Mouse (Mus musculus) forebrain, embryonic 14.5 days (tissue): Measurements from ENCODE around the gene Cd86. TPM values are rescaled to one million over a fixed set of nuclear protein-coding genes. Genes with fewer than 3 reads are reported as not detected.

ENCODE experiments used
- ATAC-seq: fragments of 200-750 bp; cut with Nextera tagmentation; 2 replicates; pipeline ENCODE4 v1.8.0; 2017; ENCODE audit warnings: mild to moderate bottlenecking, moderate library complexity
- DNase-seq: peaks from one replicate; pipeline ENCODE4 v3.0.0-alpha.2; 2015; ENCODE audit warnings: low spot score
- H3K27ac ChIP-seq: fragments of 300-500 bp; sonication (generic); 2 replicates; pipeline ENCODE4 v1.5.1; 2014; ENCODE audit warnings: low read depth, mild to moderate bottlenecking, control low read depth, low read length, moderate library complexity
- H3K27me3 ChIP-seq: fragments of 300-500 bp; sonication (generic); replicated peaks from 2 replicates; pipeline ENCODE4 v1.6.1; 2014; ENCODE audit warnings: low read length, control low read depth, mixed read lengths; ENCODE audit not compliant: control insufficient read depth, insufficient read depth
- H3K36me3 ChIP-seq: fragments of 300-500 bp; sonication (generic); 2 replicates; pipeline ENCODE4 v1.6.1; 2014; ENCODE audit warnings: low read length, control low read depth; ENCODE audit not compliant: control insufficient read depth, insufficient read depth
- H3K4me1 ChIP-seq: fragments of 300-500 bp; sonication (generic); 2 replicates; pipeline ENCODE4 v1.6.1; 2014; ENCODE audit warnings: antibody characterized with exemption, low read length, control low read depth; ENCODE audit not compliant: control insufficient read depth, insufficient read depth
- H3K4me2 ChIP-seq: fragments of 300-500 bp; sonication (generic); 2 replicates; pipeline ENCODE4 v1.6.1; 2014; ENCODE audit warnings: mild to moderate bottlenecking, control low read depth, low read length
- H3K4me3 ChIP-seq: fragments of 300-500 bp; sonication (generic); 2 replicates; pipeline ENCODE4 v1.5.1; 2014; ENCODE audit warnings: low read depth, low read length, control low read depth
- H3K9ac ChIP-seq: fragments of 300-500 bp; sonication (generic); 2 replicates; pipeline ENCODE4 v1.6.1; 2014; ENCODE audit warnings: mild to moderate bottlenecking, low read length, control low read depth, moderate library complexity
- H3K9me3 ChIP-seq: fragments of 300-500 bp; sonication (generic); replicated peaks from 2 replicates; pipeline ENCODE4 v1.6.1; 2016; ENCODE audit warnings: low read length, control low read depth, mixed read lengths; ENCODE audit not compliant: control insufficient read depth
- WGBS: fragments of 180-500 bp; shearing (Covaris S2); extraction: QIAGEN DNeasy Blood & Tissue Kit; methylation state at CpG from one replicate; pipeline ENCODE4 v1.1.7; 2014; 5-methylcytosine and 5-hydroxymethylcytosine counted together
- polyA plus RNA-seq: library from polyadenylated mRNA; unstranded; fragments of >200 nt; fragmentation: Nextera tagmentation; extraction: Ambion mirVana; gene quantifications from 2 replicates; pipeline ENCODE4 v1.2.1, GENCODE M21; 2014

The Cd86 gene
- polyA plus RNA-seq, result 1.7 and 2.0 TPM in 2 replicates

DNA sequence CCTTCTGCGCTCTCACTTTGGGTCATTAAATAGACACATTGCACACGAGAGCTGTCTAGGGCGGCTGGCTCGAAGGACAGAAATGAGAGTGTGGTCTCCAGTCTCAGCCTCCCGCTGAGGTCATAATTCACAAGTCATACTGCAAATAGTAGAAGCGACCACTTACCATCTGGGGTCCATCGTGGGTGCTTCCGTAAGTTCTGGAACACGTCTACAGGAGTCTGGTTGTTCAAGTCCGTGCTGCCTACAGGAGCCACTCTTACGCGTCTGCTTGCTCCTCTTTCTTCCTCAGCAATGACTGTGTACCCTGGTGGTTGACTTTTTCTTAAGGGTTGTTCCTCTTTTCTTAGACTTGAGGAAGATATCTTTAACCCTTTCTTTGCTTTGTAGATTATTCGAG, at the start of gene Cd86:
Gene Cd86, minus strand, starts transcription at position 300 of the 400 bp plus-strand sequence.
- ATAC-seq (no peak), DNase-seq (no peak)
- Histone ChIP-seq H3K4me2 (no peak within 1 kb of the TSS), H3K4me3 (no peak within 1 kb of the TSS), H3K36me3 (no peaks in the 10 kb centered on the region), H3K4me1 (no peaks in the 10 kb centered on the region), H3K27me3 (no peaks in the 10 kb centered on the region), H3K9ac (no peak within 1 kb of the TSS), H3K9me3 (no peaks in the 10 kb centered on the region), H3K27ac (no peak within 1 kb of the TSS)
- 85% methylated on average over 13 of the region's 13 CpGs for WGBS

GRCm38 (mm10) chr16:36711760-36712159, 45.9 kb upstream of the Cd86 start:
- WGBS, result 93% methylated on average over 12 of the region's 12 CpGs
- no peak for ATAC-seq
- DNase-seq, result no peak
- Histone ChIP-seq H3K9ac (no peak overlapping the region), H3K27ac (no peak overlapping the region), H3K4me1 (no peaks in the 10 kb centered on the region), H3K4me3 (no peak overlapping the region), H3K36me3 (no peaks in the 10 kb centered on the region), H3K27me3 (no peaks in the 10 kb centered on the region), H3K4me2 (no peak overlapping the region), H3K9me3 (no peaks in the 10 kb centered on the region)

GRCm38 (mm10) chr16:36710794-36711193, 44.9 kb upstream of the Cd86 start:
- Histone ChIP-seq H3K4me1 (no peaks in the 10 kb centered on the region), H3K4me3 (no peak overlapping the region), H3K9me3 (no peaks in the 10 kb centered on the region), H3K27me3 (no peaks in the 10 kb centered on the region), H3K9ac (no peak overlapping the region), H3K4me2 (no peak overlapping the region), H3K27ac (no peak overlapping the region), H3K36me3 (no peaks in the 10 kb centered on the region)
- WGBS, result 92% methylated on average over 2 of the region's 2 CpGs
- DNase-seq (no peak), ATAC-seq (no peak)

DNA sequence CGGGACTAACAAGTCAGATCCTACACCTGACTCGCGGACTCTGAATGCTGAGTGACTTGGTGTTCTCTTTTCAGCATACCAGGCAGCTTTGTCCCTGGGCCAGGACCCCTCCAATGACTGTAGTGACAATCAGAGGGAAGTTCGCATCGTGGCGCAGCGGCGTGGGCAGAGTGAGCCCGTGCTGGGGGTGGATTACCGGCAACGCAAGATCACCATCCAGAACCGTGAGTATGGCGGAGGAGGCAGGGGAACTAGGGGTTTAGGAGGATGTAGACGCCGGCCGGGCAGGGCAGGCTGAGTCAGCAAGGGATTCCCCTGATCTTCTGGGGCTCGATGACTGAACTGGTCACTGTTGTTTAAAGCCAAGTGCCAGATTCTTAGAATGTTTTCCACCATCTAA, 43.5 kb upstream of the Cd86 start:
- H3K9me3 ChIP-seq, result no peaks in the 10 kb centered on the region
- 94% methylated on average over 17 of the region's 17 CpGs for WGBS
- H3K27ac ChIP-seq, result no peak overlapping the region
- no peaks in the 10 kb centered on the region for H3K27me3 ChIP-seq
- no peaks in the 10 kb centered on the region for H3K4me1 ChIP-seq
- no peak overlapping the region for H3K9ac ChIP-seq
- H3K4me2 ChIP-seq, result no peak overlapping the region
- H3K4me3 ChIP-seq, result no peak overlapping the region
- no peak for ATAC-seq
- DNase-seq, result no peak
- no peaks in the 10 kb centered on the region for H3K36me3 ChIP-seq

DNA sequence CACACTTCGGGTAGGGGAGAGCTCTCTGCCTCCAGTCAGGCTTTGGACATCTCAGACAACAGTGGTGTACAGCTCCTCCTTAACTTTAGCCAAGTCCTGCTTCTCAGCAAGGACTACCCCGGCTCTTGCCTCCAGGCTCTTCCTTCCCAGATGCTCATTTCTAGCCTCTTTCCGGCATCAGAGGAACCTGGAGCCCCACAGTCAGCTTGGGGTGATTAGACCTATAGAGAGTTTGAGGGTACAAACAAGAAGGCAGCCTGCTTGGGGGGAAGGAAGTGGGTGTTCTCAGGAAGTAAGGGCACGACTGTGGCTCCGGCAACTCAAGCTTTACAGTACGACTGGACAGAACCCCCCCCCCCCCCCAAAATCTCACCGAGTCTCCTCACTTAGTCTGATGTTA, 42.9 kb upstream of the Cd86 start:
- Histone ChIP-seq H3K27ac (no peak overlapping the region), H3K4me3 (no peak overlapping the region), H3K27me3 (no peaks in the 10 kb centered on the region), H3K4me2 (no peak overlapping the region), H3K36me3 (no peaks in the 10 kb centered on the region), H3K4me1 (no peaks in the 10 kb centered on the region), H3K9ac (no peak overlapping the region), H3K9me3 (no peaks in the 10 kb centered on the region)
- no peak for DNase-seq
- WGBS, result 91% methylated on average over 7 of the region's 7 CpGs
- no peak for ATAC-seq

GRCm38 (mm10) chr16:36707702-36708423, 42.0 kb upstream of the Cd86 start:
- no peak overlapping the region for H3K9ac ChIP-seq
- H3K27ac ChIP-seq, result no peak overlapping the region
- H3K4me1 ChIP-seq, result no peaks in the 10 kb centered on the region
- ATAC-seq (no peak), DNase-seq (no peak)
- 75% methylated on average over 6 of the region's 6 CpGs for WGBS
- no peak overlapping the region for H3K4me2 ChIP-seq
- H3K4me3 ChIP-seq, result no peak overlapping the region
- no peaks in the 10 kb centered on the region for H3K27me3 ChIP-seq
- H3K9me3 ChIP-seq, result no peaks in the 10 kb centered on the region
- no peaks in the 10 kb centered on the region for H3K36me3 ChIP-seq

DNA sequence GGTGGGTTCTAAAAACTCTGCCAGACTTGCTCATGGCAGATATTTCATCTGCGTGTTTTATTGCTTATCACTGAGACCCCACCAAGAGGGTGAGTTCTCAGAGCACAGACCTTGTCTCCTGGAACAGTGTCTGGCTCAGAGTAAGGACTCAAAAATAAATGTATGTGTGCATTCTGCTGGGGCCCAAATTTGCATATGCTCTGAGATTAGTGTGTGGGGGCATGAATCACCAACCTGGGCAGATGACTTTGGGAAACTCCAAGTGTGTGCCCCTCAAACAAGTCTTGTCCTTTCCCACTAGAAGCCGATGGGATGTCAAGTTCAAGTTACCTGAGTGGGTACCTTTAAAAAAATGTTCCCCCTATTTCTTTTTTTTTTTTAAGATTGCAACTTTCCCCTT, 34.6 kb upstream of the Cd86 start:
- no peak for DNase-seq
- no peak overlapping the region for H3K9ac ChIP-seq
- no peaks in the 10 kb centered on the region for H3K36me3 ChIP-seq
- H3K9me3 ChIP-seq, result no peaks in the 10 kb centered on the region
- H3K4me1 ChIP-seq, result no peaks in the 10 kb centered on the region
- H3K27ac ChIP-seq, result no peak overlapping the region
- no peak overlapping the region for H3K4me3 ChIP-seq
- ATAC-seq, result no peak
- H3K4me2 ChIP-seq, result no peak overlapping the region
- 94% methylated on average over 2 of the region's 2 CpGs for WGBS
- no peaks in the 10 kb centered on the region for H3K27me3 ChIP-seq

DNA sequence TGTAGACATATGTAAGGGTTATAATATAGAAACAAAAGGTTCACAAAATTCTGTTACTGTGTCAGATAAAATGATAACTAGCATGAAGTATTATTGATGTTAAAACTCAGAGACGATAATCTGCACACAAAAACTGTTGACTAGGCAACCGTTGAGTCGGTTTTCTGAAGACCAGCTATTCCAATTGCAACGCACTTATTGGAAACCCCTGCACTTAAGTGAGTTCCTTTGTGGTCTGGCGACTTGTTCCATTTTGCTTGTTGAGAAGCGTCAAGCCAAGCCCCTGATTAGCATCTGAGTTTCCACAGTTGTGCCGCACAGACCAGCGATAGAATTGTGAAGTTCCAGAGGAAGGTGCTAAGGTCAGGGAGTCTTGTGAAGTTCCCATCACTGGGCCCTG, 31.4 kb upstream of the Cd86 start:
- 82% methylated on average over 8 of the region's 8 CpGs for WGBS
- H3K9me3 ChIP-seq, result no peaks in the 10 kb centered on the region
- H3K4me2 ChIP-seq, result no peak overlapping the region
- H3K36me3 ChIP-seq, result no peaks in the 10 kb centered on the region
- ATAC-seq, result no peak
- DNase-seq, result no peak
- H3K4me3 ChIP-seq, result no peak overlapping the region
- no peak overlapping the region for H3K9ac ChIP-seq
- no peak overlapping the region for H3K27ac ChIP-seq
- no peaks in the 10 kb centered on the region for H3K4me1 ChIP-seq
- H3K27me3 ChIP-seq, result peaks cover 6% of the 10 kb centered on the region; the same call in 1 of the 2 replicates

GRCm38 (mm10) chr16:36694798-36695290, 29.0 kb upstream of the Cd86 start:
- Histone ChIP-seq H3K36me3 (no peaks in the 10 kb centered on the region), H3K27ac (no peak overlapping the region), H3K9ac (no peak overlapping the region), H3K9me3 (no peaks in the 10 kb centered on the region), H3K27me3 (peaks cover 6% of the 10 kb centered on the region; the same call in 1 of the 2 replicates), H3K4me1 (no peaks in the 10 kb centered on the region), H3K4me3 (no peak overlapping the region), H3K4me2 (no peak overlapping the region)
- DNase-seq (no peak), ATAC-seq (no peak)
- WGBS, result 49% methylated on average over 9 of the region's 9 CpGs
